Mouse (Mus musculus) thymus, adult 2 months (tissue): ENCODE measurements around the gene Lce1a1.
"Not testable (repeated sequence)": the region's sequence is repeated elsewhere in the genome, so short reads cannot be mapped to it uniquely, and the experiment has no call there.

ENCODE experiments used
- CTCF ChIP-seq: fragments of 200-500 bp; IDR thresholded peaks from 2 replicates; pipeline ENCODE4 v1.5.1; 2012; ENCODE audit warnings: mild to moderate bottlenecking, control low read depth, low read length, moderate library complexity, borderline replicate concordance; ENCODE audit not compliant: control insufficient read depth, poor library complexity, insufficient read depth; ENCODE audit errors: extremely low read depth
- POLR2A ChIP-seq: fragments of 200-500 bp; IDR thresholded peaks from 2 replicates; pipeline ENCODE4 v1.6.1; 2012; ENCODE audit warnings: mild to moderate bottlenecking, low read length, control low read depth, moderate library complexity; ENCODE audit not compliant: control insufficient read depth, poor library complexity, insufficient read depth; ENCODE audit errors: extremely low read depth

GRCm38 (mm10) chr3:92689154-92689553 is 41.0 kb upstream of the Lce1a1 start:
- not testable (repeated sequence) for TF ChIP-seq CTCF, POLR2A
